Mouse (Mus musculus) CD4-positive, CD25-positive, alpha-beta regulatory T cell, adult 2 months (primary cell): ENCODE data around the gene Glb1l.

ENCODE experiments used
- DNase-seq: peaks from one replicate; pipeline ENCODE4 v3.0.0-alpha.2; 2012; ENCODE audit warnings: low read depth, low spot score

The Glb1l gene

DNA sequence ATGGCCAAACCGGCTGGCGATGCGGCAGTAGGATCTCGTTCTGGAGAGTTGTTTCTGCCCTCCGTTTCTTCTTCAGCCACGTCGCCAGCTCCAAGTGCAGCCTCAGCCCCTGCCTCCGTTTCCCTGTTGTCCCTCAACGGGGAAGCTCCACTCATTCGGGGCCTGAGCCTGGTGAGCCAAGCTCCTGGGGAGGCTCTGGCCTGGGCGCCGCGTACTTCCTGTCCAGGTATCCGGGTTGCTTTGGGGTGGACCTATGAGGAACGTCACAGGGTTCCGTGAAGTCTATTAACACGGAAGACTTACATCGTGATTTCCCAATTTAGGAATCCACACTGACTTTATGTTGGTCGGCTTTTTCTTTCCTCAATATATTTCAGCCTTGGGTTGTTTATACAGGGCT, 18.2 kb downstream of the Glb1l start:
- peak; percentile 54 for DNase-seq

GRCm38 (mm10) chr1:75191622-75192402, 18.8 kb downstream of the Glb1l start, which contains the start of the genes Ankzf1 and Atg9a:
Gene Ankzf1 (plus strand): TSS chr1:75192151.
Gene Atg9a (minus strand): TSS chr1:75192196.
- peak; percentile 97 for DNase-seq

DNA sequence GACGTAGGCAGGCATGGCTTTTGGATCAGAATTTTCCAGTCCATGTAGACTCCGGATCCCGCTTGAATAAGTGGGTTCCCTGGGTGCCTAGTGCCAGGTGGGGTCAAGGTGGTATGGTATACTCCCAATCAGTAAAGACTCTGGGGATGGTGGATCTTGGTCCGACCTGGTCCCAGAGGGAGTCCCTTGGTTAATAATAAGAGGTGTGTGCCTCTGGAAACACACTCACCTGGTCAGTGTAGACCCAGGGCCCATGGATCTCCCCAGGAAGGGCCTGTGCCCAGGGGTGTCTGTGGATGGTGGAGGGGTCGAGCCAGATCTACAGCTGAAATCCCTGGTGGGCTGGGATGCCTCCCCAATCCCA, 19.4 kb downstream of the Glb1l start:
- no peak for DNase-seq

- no peak for DNase-seq
Observed at GRCm38 (mm10) chr1:75190577-75190976, 20.0 kb downstream of the Glb1l start.

DNA sequence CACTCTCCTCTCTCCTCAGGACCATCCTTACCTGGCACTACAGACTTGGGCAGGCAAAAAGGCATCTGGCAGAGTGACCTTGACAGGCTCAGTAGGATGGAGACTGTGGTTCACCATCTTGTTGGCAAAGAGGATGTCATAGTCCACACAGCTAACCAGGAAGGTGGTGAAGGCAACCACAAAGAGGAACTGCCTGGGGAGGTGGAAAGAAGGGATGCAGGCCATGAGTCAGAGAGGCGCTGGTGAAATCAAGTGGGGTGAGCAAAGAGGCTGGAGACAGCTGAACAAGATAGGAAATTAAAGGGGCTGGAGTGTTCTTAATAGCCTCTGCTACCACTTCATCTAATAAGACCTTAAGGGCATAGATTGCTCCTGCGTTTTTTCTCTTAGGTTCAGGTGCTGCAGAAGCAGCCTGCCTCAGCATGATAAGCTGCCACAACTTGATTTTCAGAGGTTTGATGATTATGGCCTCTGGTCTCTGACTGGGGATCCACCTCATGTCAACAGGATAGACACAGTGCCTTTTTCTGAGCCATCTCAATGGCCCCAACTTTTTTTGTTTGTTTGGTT, 22.6 kb downstream of the Glb1l start:
- no peak for DNase-seq

GRCm38 (mm10) chr1:75187126-75187525, 23.5 kb downstream of the Glb1l start:
- DNase-seq, result no peak

GRCm38 (mm10) chr1:75185495-75185894, 25.1 kb downstream of the Glb1l start:
- DNase-seq, result no peak

- DNase-seq, result peak; percentile 24
Observed at GRCm38 (mm10) chr1:75182160-75182559, 28.5 kb downstream of the Glb1l start.

- DNase-seq, result no peak
Observed at GRCm38 (mm10) chr1:75181377-75181870, 29.2 kb downstream of the Glb1l start.

- no peak for DNase-seq
Observed at GRCm38 (mm10) chr1:75180741-75181140, 29.9 kb downstream of the Glb1l start.

GRCm38 (mm10) chr1:75180105-75180590, 30.5 kb downstream of the Glb1l start, which contains the start of gene Abcb6:
Gene Abcb6 (minus strand): TSS chr1:75180392.
- DNase-seq, result peak; percentile 85

GRCm38 (mm10) chr1:75179334-75180104, 31.1 kb downstream of the Glb1l start:
- DNase-seq, result peak; percentile 35

GRCm38 (mm10) chr1:75168472-75169464, 41.8 kb downstream of the Glb1l start, which contains the start of gene Zfand2b:
Gene Zfand2b (plus strand): TSS chr1:75168646.
- DNase-seq, result peak; percentile 98

- DNase-seq, result no peak
Observed at GRCm38 (mm10) chr1:75168093-75168471, 42.5 kb downstream of the Glb1l start.

- no peak for DNase-seq
Observed at GRCm38 (mm10) chr1:75160256-75160617, 50.4 kb downstream of the Glb1l start.

DNA sequence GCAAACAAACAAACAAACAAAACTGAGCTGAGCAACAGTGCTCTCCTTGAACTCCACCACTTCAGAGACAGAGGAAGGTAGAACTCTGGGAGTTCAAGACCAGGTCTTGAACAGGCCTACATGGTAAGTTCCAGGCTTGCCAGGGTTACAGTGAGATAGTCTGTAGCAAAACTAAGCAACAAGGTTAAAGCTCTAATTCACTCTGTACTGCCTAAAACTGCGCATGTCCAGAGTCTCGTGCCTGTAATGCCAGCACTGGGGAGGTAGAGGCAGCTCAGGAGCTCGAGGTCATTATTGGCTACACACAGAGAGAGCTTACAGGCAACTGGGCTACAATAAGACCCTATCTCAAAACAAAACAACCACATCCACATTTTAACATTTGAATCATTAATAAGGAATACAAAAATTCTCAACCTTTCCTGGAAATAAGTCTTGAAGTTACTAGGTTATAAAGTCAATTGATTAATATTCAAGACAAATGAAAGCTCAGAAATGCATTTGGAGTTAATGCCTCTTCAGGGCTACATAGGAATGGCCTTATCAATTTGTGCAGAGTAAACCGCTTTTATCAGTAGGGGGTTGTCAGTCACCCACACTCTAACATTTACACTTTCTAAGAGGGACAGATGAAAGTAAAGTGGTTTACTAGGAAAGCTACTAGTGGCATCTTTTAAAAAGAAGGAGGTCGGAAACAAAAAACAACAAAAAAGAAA, 50.9 kb downstream of the Glb1l start:
- DNase-seq, result no peak

GRCm38 (mm10) chr1:75158990-75159389, 51.6 kb downstream of the Glb1l start:
- DNase-seq, result no peak

- DNase-seq, result no peak
Observed at GRCm38 (mm10) chr1:75155837-75156236, 54.8 kb downstream of the Glb1l start.

- no peak for DNase-seq
Observed at GRCm38 (mm10) chr1:75148727-75149126, 61.9 kb downstream of the Glb1l start.
